In the genomic region with DNA sequence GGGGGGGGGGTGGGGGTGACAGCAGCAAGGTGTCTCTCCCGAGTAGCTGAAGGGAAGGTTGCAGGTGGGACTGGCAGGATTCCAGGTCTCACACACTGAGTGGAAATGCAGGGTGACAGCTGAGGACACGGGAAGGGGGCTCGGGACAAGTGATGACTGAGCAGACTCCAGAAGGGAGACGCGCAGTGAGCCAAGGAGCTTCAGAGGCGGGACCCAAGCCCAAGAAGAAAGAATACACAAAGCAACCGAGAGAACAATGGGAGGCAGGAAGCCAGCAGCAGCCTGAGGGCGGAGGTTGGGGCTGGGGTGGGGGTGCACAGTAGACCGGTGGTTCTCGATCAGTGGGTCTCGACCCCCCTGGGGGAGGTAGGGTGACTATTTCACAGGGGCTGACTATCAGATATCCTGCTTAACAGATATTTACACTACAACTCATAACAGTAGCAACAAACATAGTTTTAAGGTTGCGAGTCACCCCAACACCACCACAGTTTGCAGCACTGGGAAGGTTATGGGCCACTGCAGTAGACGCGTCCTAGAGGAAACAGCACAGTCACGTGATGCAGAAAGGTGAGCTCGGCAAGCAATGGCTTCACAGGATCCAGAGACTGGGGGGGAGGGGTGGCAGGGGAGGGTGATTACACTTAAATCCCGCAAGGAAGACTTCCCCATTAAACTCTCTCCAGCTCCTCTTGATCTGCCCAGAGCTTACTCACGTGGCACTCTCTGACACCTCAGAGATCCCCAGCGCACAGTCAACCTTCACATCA, we compare ENCODE assay signal across 8 mouse cellular contexts. TPM values are rescaled to one million over a fixed set of nuclear protein-coding genes. Genes with fewer than 3 reads are reported as not detected.
DNase-seq lines count a peak whose midpoint lies in the region; ATAC-seq and TF ChIP-seq lines count a peak whose summit lies in the region.

No protein-coding gene starts in this region.

- no peaks in the 10 kb centered on the region for H3K27me3 ChIP-seq in hindbrain, embryonic 10.5 days (ENCODE audit: insufficient read depth, poor library complexity, severe bottlenecking)
- H3K27me3 ChIP-seq in lung, embryonic 14.5 days (ENCODE audit: insufficient read depth, low read length) = no peaks in the 10 kb centered on the region
- no peaks in the 10 kb centered on the region for H3K27me3 ChIP-seq in small intestine, adult 2 months (ENCODE audit: control insufficient read depth, insufficient read depth, low read length)

- WGBS in hindbrain, embryonic 10.5 days = 11% methylated on average over 19 of the region's 19 CpGs
- WGBS in lung, embryonic 14.5 days = 9% methylated on average over 19 of the region's 19 CpGs
- 9% methylated on average over 19 of the region's 19 CpGs for WGBS in small intestine, adult 2 months

- DNase-seq in cerebellum, adult 8-10 months = no peak
- peak; percentile 38 for DNase-seq in right cerebral cortex, postnatal 14 days
- DNase-seq in right cerebral cortex, postnatal 36 days (ENCODE audit: low spot score in 2 of 2) = no peak
- peak; percentile 38 for DNase-seq in hindbrain, embryonic 10.5 days (ENCODE audit: low spot score)
- DNase-seq in lung, embryonic 14.5 days = peak; percentile 85
- DNase-seq in spleen, postnatal 14 days (ENCODE audit: low spot score in 2 of 2) = no peak

- H3K4me1 ChIP-seq in hindbrain, embryonic 10.5 days (replicated peaks) = peaks cover 75% of the 10 kb centered on the region
- H3K4me1 ChIP-seq in lung, embryonic 14.5 days (ENCODE audit: insufficient read depth) = peaks cover 43% of the 10 kb centered on the region
- peaks cover 37% of the 10 kb centered on the region for H3K4me1 ChIP-seq in small intestine, adult 2 months (ENCODE audit: control insufficient read depth, insufficient read depth, insufficient read length, low read length)

- H3K27ac ChIP-seq in hindbrain, embryonic 10.5 days = peak overlapping the region; percentile 82
- peak overlapping the region; percentile 86 for H3K27ac ChIP-seq in lung, embryonic 14.5 days (ENCODE audit: low read depth)
- H3K27ac ChIP-seq in small intestine, adult 2 months (ENCODE audit: insufficient read depth, low read depth, low read length) = no peak overlapping the region

- H3K36me3 ChIP-seq in hindbrain, embryonic 10.5 days = peaks cover 18% of the 10 kb centered on the region
- no peaks in the 10 kb centered on the region for H3K36me3 ChIP-seq in lung, embryonic 14.5 days (ENCODE audit: insufficient read depth)
- H3K36me3 ChIP-seq in small intestine, adult 2 months (ENCODE audit: control insufficient read depth, insufficient read depth, low read length) = no peaks in the 10 kb centered on the region

- 0 out of 2 replicates have a peak, but pooled peaks have one; percentile 15 for ATAC-seq in cerebellum, adult (ENCODE audit: insufficient number of reproducible peaks, low FRiP score, low TSS enrichment)
- peak; percentile 71 for ATAC-seq in lung, embryonic 14.5 days (ENCODE audit: insufficient read depth)

- TF ChIP-seq CTCF in lung, embryonic 14.5 days (IDR thresholded peaks at IDR 0.05; ENCODE audit: low read depth) = no peak
- TF ChIP-seq CTCF in small intestine, adult 2 months (IDR thresholded peaks at IDR 0.05; ENCODE audit: extremely low read depth, insufficient read length, insufficient replicate concordance, low read depth, low read length) = no peak

- H3K9me3 ChIP-seq in hindbrain, embryonic 10.5 days = no peaks in the 10 kb centered on the region
- H3K9me3 ChIP-seq in lung, embryonic 14.5 days (ENCODE audit: low read depth, low read length) = no peaks in the 10 kb centered on the region

- no peak for TF ChIP-seq POLR2A in small intestine, adult 2 months (IDR thresholded peaks at IDR 0.05; ENCODE audit: low read depth, low read length)

- peak overlapping the region; percentile 38 for H3K4me3 ChIP-seq in hindbrain, embryonic 10.5 days
- peak overlapping the region; percentile 22 for H3K4me3 ChIP-seq in lung, embryonic 14.5 days (ENCODE audit: low read depth, low read length)
- H3K4me3 ChIP-seq in small intestine, adult 2 months (ENCODE audit: low read depth, low read length) = peak overlapping the region; percentile 8; the same call in 1 of the 2 replicates

- H3K4me2 ChIP-seq in lung, embryonic 14.5 days = peak overlapping the region; percentile 61

- peak overlapping the region; percentile 34 for H3K9ac ChIP-seq in lung, embryonic 14.5 days

RNA-seq across cellular contexts. Expression of gene Uck2, which starts 14.6 kb away (rescaled TPM):
- polyA plus RNA-seq in hindbrain, embryonic 10.5 days (2016; fragmentation: Nextera tagmentation; extraction: Ambion mirVana) = 113 and 125 TPM in 2 replicates
- 98.3 and 98.8 TPM in 2 replicates for polyA plus RNA-seq in lung, embryonic 14.5 days (2014; fragmentation: Nextera tagmentation; extraction: Ambion mirVana)
- polyA plus RNA-seq in small intestine, adult 2 months (2012; rRNA removed) = 11.3 and 26.5 TPM in 2 replicates

RNA-seq across cellular contexts. Expression of gene Tmco1, which starts 37.7 kb away (rescaled TPM):
- polyA plus RNA-seq in hindbrain, embryonic 10.5 days (2016; fragmentation: Nextera tagmentation; extraction: Ambion mirVana) = 76.3 and 78.3 TPM in 2 replicates
- 91.5 and 93.1 TPM in 2 replicates for polyA plus RNA-seq in lung, embryonic 14.5 days (2014; fragmentation: Nextera tagmentation; extraction: Ambion mirVana)
- 9.6 and 20.5 TPM in 2 replicates for polyA plus RNA-seq in small intestine, adult 2 months (2012; rRNA removed)

Comparison
In these comparisons a context has a peak if more than half of its experiments do, and no peak if none do; other contexts are left out.
1. DNase-seq: peak in right cerebral cortex, postnatal 14 days (single experiment), hindbrain, embryonic 10.5 days (single experiment) and lung, embryonic 14.5 days (single experiment); none in cerebellum, adult 8-10 months (single experiment), right cerebral cortex, postnatal 36 days (0 of 2) and spleen, postnatal 14 days (0 of 2).
2. Peak in every context shown above with its lines, with median percentiles within 50 percentile points of each other: H3K4me3 ChIP-seq.